Comparison of ENCODE assay signal across 8 mouse cellular contexts in genomic region chr5:128953278-128954070, GRCm38 (mm10). TPM values are rescaled to one million over a fixed set of nuclear protein-coding genes. Genes with fewer than 3 reads are reported as not detected.
DNase-seq lines count a peak whose midpoint lies in the region; ATAC-seq lines count a peak whose summit lies in the region.

Gene Rimbp2 (minus strand): TSS chr5:128953486.

- H3K4me3 ChIP-seq in heart, embryonic 13.5 days = peak within 1 kb of the TSS; percentile 53
- peak within 1 kb of the TSS; percentile 44 for H3K4me3 ChIP-seq in hindbrain, embryonic 11.5 days (ENCODE audit: low read depth, low read length)
- H3K4me3 ChIP-seq in limb, embryonic 11.5 days (ENCODE audit: low read depth, low read length) = peak within 1 kb of the TSS; percentile 35

- peak within 1 kb of the TSS; percentile 70 for H3K9ac ChIP-seq in heart, embryonic 13.5 days
- peak within 1 kb of the TSS; percentile 59 for H3K9ac ChIP-seq in hindbrain, embryonic 11.5 days (ENCODE audit: low read depth, low read length)
- no peak within 1 kb of the TSS for H3K9ac ChIP-seq in limb, embryonic 11.5 days (ENCODE audit: low read length)

- peaks cover 39% of the 10 kb centered on the region for H3K27me3 ChIP-seq in heart, embryonic 13.5 days (replicated peaks)
- H3K27me3 ChIP-seq in hindbrain, embryonic 11.5 days (ENCODE audit: control insufficient read depth, insufficient read depth, low read length) = 0 out of 2 replicates have a peak, but pooled peaks cover 4% of the 10 kb centered on the region
- H3K27me3 ChIP-seq in limb, embryonic 11.5 days (ENCODE audit: control insufficient read depth, insufficient read depth, low read length) = peaks cover 14% of the 10 kb centered on the region; the same call in 1 of the 2 replicates

- no peak for DNase-seq in heart, adult 18-20 months
- peak; percentile 87 for DNase-seq in embryo, embryonic 10 days (ENCODE audit: low spot score)
- DNase-seq in hindbrain, embryonic 11.5 days (ENCODE audit: low spot score) = peak; percentile 80
- DNase-seq in limb, embryonic 11.5 days (ENCODE audit: low spot score) = peak; percentile 72
- DNase-seq in right cerebral cortex, adult 18-20 months = peak; percentile 68
- DNase-seq in c-Kit-positive CD71-positive TER-119-positive erythroid progenitor cells, embryonic 14.5 days (ENCODE audit: low spot score) = no peak
- DNase-seq in lung, postnatal 4 days = no peak

- H3K4me1 ChIP-seq in heart, embryonic 13.5 days = peaks cover 11% of the 10 kb centered on the region
- 0 out of 2 replicates have a peak, but pooled peaks cover 3% of the 10 kb centered on the region for H3K4me1 ChIP-seq in hindbrain, embryonic 11.5 days (replicated peaks; ENCODE audit: control insufficient read depth, insufficient read depth, low read length)
- H3K4me1 ChIP-seq in limb, embryonic 11.5 days (ENCODE audit: control insufficient read depth, insufficient read depth, low read length) = no peaks in the 10 kb centered on the region

- WGBS in heart, embryonic 13.5 days = 13% methylated on average over 16 of the region's 17 CpGs
- WGBS in hindbrain, embryonic 11.5 days = 9% methylated on average over 17 of the region's 17 CpGs
- 12% methylated on average over 17 of the region's 17 CpGs for WGBS in limb, embryonic 11.5 days

- H3K4me2 ChIP-seq in heart, embryonic 13.5 days = peak within 1 kb of the TSS; percentile 79
- peak within 1 kb of the TSS; percentile 82 for H3K4me2 ChIP-seq in hindbrain, embryonic 11.5 days (replicated peaks; ENCODE audit: low read depth, low read length)
- peak within 1 kb of the TSS; percentile 72 for H3K4me2 ChIP-seq in limb, embryonic 11.5 days (ENCODE audit: low read depth, severe bottlenecking)

- 0 out of 2 replicates have a peak, but pooled peaks have one; percentile 11 for ATAC-seq in heart, embryonic 13.5 days (ENCODE audit: extremely low read depth, insufficient number of reproducible peaks, low FRiP score, low TSS enrichment)
- peak; percentile 71 for ATAC-seq in hindbrain, embryonic 11.5 days (ENCODE audit: low FRiP score)
- ATAC-seq in limb, embryonic 11.5 days (ENCODE audit: insufficient number of reproducible peaks, low FRiP score, low TSS enrichment, low read depth) = peak; percentile 37; the same call in 1 of the 2 replicates

- H3K36me3 ChIP-seq in heart, embryonic 13.5 days = no peaks in the 10 kb centered on the region
- H3K36me3 ChIP-seq in hindbrain, embryonic 11.5 days (ENCODE audit: control insufficient read depth, insufficient read depth, low read length) = no peaks in the 10 kb centered on the region
- H3K36me3 ChIP-seq in limb, embryonic 11.5 days (ENCODE audit: control insufficient read depth, insufficient read depth, low read length) = no peaks in the 10 kb centered on the region

- peaks cover 4% of the 10 kb centered on the region; the same call in 1 of the 2 replicates for H3K9me3 ChIP-seq in heart, embryonic 13.5 days
- no peaks in the 10 kb centered on the region for H3K9me3 ChIP-seq in hindbrain, embryonic 11.5 days (ENCODE audit: control insufficient read depth, low read length)
- no peaks in the 10 kb centered on the region for H3K9me3 ChIP-seq in limb, embryonic 11.5 days (ENCODE audit: control insufficient read depth, low read length)

- no peak within 1 kb of the TSS for H3K27ac ChIP-seq in heart, embryonic 13.5 days (replicated peaks)
- H3K27ac ChIP-seq in hindbrain, embryonic 11.5 days (ENCODE audit: low read depth, low read length) = peak within 1 kb of the TSS; percentile 47; the same call in 1 of the 2 replicates
- no peak within 1 kb of the TSS for H3K27ac ChIP-seq in limb, embryonic 11.5 days (replicated peaks; ENCODE audit: low read depth, low read length)

RNA-seq across cellular contexts. Expression of gene Rimbp2, which starts in this region (rescaled TPM):
- polyA plus RNA-seq in heart, embryonic 13.5 days (2015; fragmentation: Nextera tagmentation; extraction: Ambion mirVana) = 0.15 and 0.24 TPM in 2 replicates
- not detected for total RNA-seq in heart, adult 18-20 months (2021)
- polyA plus RNA-seq in hindbrain, embryonic 11.5 days (2014; fragmentation: Nextera tagmentation; extraction: Ambion mirVana) = 1.2 and 1.4 TPM in 2 replicates
- polyA plus RNA-seq in limb, embryonic 11.5 days (2014; fragmentation: Nextera tagmentation; extraction: Ambion mirVana) = 0.09 and 0.11 TPM in 2 replicates

Comparison
In these comparisons a context has a peak if more than half of its experiments do, and no peak if none do; other contexts are left out.
1. Peak in ATAC-seq, H3K4me3 ChIP-seq, H3K9ac ChIP-seq and H3K4me2 ChIP-seq in heart, embryonic 13.5 days; RNA of the gene not detected or under 1 TPM.
2. Peak in DNase-seq, ATAC-seq, H3K4me3 ChIP-seq and H3K4me2 ChIP-seq in limb, embryonic 11.5 days; RNA of the gene not detected or under 1 TPM.
3. ATAC-seq: peak in every context shown above with its lines; median percentile 71 in hindbrain, embryonic 11.5 days; 37 in limb, embryonic 11.5 days; 11 in heart, embryonic 13.5 days.
4. DNase-seq: peak in embryo, embryonic 10 days (single experiment), hindbrain, embryonic 11.5 days (single experiment) and right cerebral cortex, adult 18-20 months (single experiment); none in heart, adult 18-20 months (0 of 2), c-Kit-positive CD71-positive TER-119-positive erythroid progenitor cells, embryonic 14.5 days (single experiment) and lung, postnatal 4 days (0 of 2).
5. Peak in every context shown above with its lines, with median percentiles within 50 percentile points of each other: H3K4me2 ChIP-seq and H3K4me3 ChIP-seq.